Mouse (Mus musculus) kidney, adult 2 months (tissue): ENCODE measurements at regions not wholly inside any gene's neighbourhood (a gene's known extent, or its start where the extent isn't known, plus 50 kb on each side); places are given as distances from the start of the nearest gene placed in this dataset.

ENCODE experiments used
- CTCF ChIP-seq: fragments of 200-500 bp; conservative IDR thresholded peaks from 2 replicates; pipeline ENCODE4 v1.5.1; 2011; ENCODE audit warnings: low read depth, mild to moderate bottlenecking, control low read depth, low read length, moderate library complexity, mixed read lengths; ENCODE audit not compliant: insufficient read depth, insufficient read length
- POLR2A ChIP-seq: fragments of 200-500 bp; IDR thresholded peaks from one replicate; pipeline ENCODE4 v1.6.1; 2011; ENCODE audit warnings: low read depth, low read length, control low read depth

DNA sequence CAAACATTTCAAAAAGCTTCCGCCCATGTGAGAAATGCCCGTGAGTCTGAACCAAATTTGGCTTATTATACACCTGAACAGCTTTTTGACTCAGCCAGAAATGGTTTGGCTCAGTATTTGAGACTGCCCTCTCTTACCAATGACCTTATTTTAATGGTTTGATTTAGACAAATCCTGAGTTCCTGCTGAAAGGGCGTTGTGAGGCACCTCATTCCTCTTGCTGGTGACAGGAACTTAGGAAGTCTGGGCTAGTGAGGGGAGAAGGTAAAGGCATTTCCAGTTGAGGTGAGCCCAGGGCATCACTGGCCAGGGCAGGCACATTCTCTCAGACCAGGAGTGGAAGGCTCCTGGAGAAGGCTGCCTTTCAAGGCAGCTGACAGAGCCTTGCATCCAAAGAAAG is 396.1 kb downstream of the Hs3st3b1 start:
- TF ChIP-seq CTCF, result no peak
- TF ChIP-seq POLR2A, result no peak
